Mouse (Mus musculus) layer of hippocampus, adult 18-20 months (tissue): ENCODE results near the gene Arl3. TPM values are rescaled to one million over a fixed set of nuclear protein-coding genes. Genes with fewer than 3 reads are reported as not detected.
A peak's percentile ranks its signal among the peaks of the same experiment; 100 is the strongest.

Experiments used
- DNase-seq, 2 experiments: peaks; one replicate each; pipeline ENCODE4 v3.0.0; 2022; ENCODE audit warnings: low spot score in 2 of 2
- long read RNA-seq: library from polyadenylated mRNA; stranded (forward); transcript quantifications from one replicate; pipeline ENCODE4 v2.0.0, GENCODE M21; 2021
- total RNA-seq, 2 experiments: library from RNA; stranded (reverse); gene quantifications; 2 replicates each; pipeline ENCODE4 v1.2.3; 2021

Gene Arl3
- 100 to 1,000 TPM; 127 to 132 TPM for total RNA-seq
- long read RNA-seq, transcript Arl3-201 (6 exons, 843 nt) = major isoform, 15 of 25 reads
- long read RNA-seq, partial matches to known transcripts = 2 of 25 reads
- long read RNA-seq, other reads (novel, unspliced or antisense) = 8 of 25 reads

DNA sequence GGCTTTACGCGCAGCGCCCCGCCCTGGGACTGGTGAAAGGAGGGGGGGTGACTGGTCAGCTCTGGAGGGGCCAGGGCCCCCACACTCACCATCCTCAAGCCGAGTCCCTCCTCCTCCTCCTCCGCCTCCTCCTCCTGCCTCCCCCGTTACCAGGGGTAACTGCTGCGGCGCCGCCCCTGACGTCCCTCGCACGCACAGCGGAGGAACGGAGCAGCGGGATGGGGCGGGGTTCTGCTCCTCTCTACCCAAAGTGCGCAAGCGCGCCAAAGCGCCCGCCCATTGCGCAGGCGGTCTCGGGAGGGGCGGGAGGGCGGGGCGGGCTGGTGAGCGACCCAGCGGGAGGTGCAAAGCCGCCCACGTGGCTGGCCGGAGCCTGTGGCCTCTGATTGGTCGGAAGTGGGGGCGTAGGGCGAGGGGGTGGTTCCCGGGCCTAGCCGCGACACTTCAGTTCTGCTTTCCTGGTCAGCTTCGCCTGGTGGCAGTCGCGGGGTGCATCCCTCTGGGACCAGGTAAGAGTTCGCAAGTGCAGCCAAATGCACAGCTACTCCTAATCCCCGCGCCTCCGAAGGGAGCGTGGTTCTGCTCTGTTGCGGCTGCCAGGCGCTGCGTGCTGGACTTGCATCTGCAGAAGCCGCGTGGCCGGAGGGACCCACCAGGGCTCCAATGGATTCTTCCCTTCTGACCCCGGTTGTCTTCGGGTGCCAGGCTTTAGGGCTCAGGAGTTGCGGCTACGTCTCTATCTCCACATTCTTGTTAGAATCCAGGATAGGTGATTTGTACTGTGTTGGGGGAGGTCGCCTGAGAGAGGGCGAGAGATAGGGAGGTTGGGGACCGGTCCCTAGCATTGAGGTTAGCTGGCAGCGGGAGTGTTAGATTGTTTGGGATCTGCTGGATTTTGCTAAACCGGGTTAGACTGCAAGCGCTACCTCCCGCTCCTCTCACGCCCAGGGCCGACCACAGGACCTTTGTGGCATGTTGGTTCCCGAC lies at the start of gene Arl3, which contains the start of gene Sfxn2:
TSS of gene Arl3 (minus strand) at position 248 of the 987 bp plus-strand sequence.
TSS of gene Sfxn2 (plus strand) at position 415 of the 987 bp plus-strand sequence.
- peak; percentile 92 to 95 for DNase-seq

DNA sequence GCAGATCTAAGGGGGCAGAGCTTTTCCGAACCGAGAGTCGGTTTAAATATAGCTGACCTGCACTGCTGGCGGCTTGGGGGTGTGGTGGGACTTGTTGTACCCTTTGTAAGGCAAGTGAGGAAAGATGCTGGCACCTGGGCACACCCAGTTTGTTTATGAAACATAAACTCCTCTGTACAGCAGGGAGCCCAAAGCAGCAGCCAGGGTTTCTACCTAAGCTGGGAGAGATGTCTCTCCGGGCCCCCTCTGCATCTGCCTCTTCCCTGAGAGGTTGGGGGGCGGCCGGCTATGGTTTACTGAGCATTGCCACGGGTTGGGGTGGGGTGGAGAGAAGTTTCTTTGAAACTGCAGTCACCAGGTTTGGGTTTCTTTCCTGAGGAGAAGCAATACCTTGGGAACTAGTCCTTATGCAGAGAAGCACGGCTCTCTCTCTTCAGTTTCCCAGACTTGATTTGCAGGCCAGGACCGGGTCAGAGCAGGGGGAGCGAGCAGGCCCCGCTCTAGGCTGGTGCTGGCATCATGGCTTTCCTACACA lies 49.7 kb upstream of the Arl3 start:
- no peak for DNase-seq

DNA sequence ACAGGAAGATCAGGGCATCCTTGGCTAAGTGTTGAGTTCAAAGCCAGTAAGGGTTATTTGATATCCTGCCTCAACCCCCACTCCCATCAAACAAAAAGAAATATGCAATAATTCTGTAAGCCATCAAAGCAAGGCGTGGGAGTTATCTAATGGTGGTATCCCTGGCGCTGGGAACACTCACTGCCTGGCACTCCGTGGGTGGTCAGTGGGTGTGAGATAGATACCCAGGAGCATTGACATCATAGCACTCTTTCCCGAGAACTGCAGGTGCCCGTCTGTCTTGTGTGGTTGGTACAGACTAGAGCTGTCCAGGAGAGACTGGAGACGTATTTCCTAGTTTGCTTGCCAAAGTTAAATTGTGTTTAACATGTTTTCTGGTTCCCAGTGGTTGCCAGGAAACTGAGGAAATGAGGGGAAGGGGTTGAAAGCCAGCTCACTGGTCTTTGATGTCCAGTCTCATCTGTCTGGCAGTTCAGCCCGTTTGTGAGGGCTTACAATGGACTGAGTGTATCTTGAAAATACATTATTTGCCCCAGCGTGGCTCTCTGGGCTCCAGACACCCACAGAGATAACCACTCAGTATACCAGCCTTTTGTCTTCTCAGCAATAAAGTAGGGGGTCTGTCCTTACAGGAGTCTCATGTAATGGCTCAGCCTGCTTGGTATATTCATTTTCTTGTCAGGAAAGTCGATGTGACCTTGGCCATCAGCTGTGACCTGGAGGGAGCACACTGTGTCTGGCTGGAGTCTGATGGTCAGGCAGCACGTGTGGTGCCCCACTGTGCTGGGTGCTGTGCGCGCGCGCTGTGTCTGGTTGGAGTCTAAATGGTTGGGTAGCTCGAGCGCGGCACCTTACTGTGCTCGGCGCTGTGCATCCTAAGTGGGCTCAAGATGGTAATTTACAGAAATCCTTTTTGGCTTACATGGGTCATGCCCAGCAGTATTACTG lies 48.5 kb upstream of the Arl3 start:
- peak; percentile 28 to 61 for DNase-seq

DNA sequence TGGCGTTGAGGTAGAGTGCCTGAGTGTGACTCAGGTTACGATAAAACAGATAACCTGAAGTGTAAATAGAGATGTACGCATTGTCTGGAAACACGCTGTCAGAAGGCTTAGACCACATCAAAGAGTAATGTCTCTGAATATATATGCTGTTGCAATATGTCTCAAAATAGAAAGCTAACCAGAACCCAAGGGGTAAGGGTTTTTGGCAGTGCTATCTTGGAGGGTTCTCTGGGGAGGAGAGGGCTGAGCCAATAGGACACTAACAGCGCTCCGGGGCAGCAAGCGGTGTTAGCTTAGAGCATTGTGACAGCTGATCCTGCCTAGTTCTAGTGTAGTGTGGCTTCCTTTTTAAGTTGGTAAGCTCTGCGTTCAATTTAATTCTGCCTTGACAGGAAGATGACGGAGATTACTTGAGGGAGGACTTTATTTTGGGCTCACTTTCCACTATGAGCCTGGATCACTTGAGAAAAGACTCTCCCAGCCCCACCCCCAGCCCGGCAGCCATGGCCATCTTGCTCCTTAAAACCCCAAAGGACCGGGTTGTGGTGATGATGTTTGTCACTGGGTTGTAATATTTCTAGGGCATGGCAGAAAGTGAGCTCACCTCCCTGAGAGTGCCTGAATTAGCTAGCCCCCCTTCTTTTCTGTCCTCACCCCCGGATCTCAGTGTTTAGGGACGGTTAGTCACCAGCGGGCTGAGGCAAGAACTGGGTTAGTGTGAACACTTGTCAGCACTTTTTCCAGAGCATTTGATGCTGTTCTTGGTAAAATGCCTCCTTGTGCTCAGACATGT lies 47.2 kb upstream of the Arl3 start:
- DNase-seq = no peak

DNA sequence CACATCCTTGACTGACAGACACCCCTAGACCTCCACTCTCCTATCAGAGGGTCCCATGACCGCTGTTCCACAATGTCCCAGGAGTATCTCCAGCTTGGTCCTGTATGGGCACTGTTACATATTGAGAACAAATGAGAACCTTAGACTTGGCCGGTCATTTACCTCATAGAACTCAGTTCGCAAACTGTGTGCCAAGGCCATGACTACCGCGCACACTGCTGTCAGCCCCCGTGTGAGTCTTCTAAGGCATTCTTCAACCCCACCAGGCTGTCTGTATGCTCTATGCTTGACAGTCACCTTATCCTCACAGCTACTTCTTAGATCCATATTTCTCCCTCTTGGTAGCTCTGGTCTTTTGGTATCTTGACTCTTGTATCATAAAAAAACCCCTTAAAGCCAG lies 46.5 kb upstream of the Arl3 start:
- DNase-seq = no peak

DNA sequence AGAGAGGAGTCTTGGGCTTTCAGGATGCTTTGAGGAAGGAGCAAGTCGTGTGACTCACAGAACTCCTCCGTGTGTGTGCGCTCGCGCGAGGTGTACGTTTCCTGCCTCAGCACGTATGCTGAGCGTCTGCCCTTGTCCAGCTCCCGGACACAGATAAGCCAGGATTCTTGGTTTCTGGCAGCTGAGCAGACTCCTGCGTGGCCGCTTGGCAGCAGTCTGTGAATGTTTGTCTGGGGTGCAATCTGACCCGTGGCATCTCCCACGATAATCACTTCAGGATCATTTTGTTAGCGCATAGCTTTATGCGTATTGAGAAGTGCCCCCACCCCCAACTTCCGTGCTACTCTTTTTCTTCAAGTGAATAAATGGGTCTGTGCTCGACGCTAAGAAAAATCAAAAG lies 46.0 kb upstream of the Arl3 start:
- DNase-seq = no peak

DNA sequence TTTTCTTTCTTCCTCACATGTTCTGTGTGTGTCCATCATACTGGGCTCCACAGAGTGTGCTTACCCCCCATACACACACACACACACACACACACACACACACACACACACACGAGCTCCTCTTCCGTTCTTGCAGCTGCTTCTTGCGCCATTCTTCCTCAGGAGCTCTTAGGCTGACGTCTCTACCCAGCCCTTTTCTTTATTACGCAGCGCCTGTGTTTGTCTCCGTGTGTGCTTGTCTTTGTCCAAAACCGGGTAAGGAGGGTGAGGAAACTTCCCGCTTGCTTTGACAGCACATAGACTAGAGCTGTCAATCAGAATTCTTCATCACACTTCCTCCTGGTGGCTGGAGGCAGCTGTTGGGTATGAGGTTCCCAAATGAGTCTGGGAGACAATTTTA lies 45.3 kb upstream of the Arl3 start:
- DNase-seq = no peak

DNA sequence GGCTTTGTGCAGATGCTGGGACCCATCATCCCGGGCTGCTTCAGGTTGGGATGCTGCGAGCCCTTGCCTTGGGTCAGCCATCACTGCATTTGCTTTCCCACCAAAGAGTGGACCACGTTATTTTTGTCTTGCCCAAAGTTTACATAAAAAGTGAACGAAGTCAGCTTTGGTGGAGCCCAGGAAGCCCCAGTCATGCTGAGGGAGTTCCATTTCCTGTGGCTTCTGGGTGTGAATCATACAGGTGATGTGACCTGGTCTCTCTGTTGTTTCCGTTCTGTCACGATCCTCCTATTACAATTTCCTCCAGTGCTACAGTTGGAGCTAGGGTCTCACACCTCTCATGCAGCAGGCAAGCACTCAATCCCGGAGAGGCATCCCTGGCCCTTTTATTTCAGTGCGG lies 44.4 kb upstream of the Arl3 start:
- no peak for DNase-seq

DNA sequence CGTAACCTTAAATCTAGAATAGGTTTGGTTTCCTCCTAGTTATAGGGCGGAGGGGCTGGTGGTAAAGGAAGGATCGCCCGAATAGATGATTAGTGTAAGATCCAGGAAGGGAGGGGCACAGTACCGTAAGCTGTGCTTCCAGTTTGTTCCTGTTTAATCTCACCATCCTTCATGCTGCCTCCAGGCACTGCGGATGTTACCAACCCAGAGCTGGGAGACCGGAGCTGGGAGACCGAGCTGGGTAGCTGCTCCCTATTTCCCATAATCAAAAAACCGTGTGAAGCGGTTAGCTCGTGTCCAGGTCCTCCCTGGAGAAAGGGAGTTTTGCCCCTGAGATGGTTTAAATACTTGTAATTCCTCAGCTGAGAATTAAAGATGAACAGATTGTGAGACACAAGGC lies 43.4 kb upstream of the Arl3 start:
- no peak for DNase-seq

DNA sequence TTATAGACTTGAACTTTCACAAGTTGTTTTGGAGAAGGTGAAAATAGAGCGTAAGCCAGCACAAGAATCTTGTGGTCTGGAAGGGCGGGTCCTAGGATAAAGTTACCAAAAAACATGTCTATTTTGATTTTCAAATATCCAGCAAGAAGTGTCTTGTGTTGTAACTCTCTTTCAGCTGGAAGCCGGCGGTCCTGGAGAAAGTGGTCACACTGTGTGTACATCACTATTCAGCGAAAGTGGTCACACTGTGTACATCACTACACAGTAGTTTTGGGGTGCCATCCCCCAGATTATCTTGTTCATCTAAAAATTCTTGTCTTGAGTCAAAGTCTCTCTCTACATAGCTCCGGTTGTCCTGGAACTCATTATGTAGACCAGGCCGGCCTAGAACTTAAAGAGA lies 35.2 kb upstream of the Arl3 start:
- no peak for DNase-seq

DNA sequence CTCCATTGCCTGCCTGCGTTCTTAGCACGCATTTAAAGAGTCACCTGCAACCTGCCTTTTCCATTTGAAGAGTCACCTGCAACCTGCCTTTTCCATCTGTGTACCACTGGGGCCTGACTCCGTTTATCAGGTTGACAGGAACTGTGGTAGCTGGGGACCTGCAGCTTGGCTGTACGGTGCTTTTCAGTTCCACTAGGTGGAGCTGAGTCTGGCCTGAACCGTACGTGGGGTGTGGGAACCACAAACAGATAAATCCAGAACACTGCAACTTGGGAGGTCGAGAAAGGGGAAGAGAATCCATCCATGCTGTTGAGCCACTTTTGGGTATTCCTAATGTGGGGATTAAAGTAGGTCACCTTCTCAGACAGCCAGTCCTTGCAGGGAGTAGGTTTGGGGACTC lies 34.4 kb upstream of the Arl3 start:
- DNase-seq = peak in 1 of 2 experiments; percentile 46

DNA sequence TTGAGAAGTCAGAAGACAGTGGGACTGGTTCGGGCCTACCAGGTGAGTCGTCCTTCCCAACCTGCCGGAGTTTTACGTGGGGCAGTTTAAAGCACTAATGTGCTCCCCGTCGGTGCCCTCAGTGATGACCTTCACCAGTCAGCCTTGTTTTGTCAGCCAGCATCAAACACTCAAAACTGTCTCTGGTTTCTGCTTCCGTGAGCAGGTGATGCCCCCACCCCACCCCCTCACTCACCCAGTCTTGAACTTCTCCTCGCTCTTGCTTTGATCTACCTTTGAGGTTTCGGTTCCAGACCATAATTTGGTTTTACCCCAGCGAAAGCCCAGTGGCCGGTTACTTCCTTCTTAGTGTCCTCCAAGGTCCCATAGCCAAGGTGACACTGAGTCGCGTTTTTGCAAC lies 33.7 kb upstream of the Arl3 start:
- no peak for DNase-seq

DNA sequence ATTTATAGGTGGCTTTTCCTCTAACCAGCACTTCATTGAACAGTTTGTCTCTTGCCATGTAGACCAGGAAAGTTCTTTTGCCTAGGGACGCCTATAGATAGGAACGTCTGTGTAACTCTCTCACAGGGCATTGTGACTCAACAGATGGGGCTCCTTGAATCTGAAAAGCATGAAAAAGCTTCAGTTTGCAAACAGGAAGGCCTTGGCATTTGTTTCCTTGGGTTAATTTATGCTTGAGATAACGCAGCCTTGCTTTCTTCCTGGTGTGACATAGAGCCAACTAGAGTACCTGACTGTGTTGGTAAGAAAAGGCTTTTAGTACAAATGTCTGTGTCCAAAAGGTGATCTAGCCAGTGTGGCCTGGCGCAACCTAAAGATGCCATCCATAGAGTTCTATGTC lies 29.4 kb upstream of the Arl3 start:
- DNase-seq = no peak

DNA sequence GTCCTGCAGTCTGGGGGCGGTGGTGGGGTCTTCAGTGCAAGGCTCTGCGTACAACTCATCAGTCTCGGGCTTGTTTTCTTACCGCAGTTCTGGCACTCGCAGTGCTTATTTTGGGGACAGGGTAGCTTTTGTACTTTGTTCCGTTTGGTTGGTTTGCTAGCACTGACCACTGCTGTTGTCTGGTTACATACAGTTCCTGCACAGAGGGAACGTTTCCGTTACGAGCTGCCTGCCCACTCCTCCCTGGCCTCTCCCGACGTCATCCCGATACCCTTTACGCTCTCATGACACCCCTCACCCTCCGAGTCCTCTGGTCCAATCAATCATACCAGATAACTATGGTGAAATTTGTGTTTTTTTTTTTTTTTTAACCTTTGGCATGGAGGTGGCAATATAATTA lies 28.5 kb upstream of the Arl3 start:
- no peak for DNase-seq

DNA sequence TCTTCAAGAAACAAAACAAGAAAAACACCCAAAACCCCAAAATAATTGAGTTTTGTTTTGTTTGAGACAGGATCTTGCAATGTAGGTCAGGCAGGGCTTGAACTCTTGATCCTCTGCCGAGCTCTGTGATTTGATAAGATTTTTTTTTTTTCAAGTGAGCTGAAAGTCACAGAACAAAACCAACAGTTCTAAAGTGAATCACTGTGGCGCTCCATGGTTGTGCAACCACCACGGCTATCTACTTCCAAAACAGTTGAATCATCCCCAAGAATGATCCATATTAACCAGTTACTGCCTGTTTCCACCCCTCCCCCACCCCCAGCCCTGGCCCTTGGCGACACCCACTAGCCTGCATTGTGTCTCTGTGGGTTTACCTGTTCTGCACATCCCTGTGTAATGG lies 27.4 kb upstream of the Arl3 start:
- DNase-seq = no peak

DNA sequence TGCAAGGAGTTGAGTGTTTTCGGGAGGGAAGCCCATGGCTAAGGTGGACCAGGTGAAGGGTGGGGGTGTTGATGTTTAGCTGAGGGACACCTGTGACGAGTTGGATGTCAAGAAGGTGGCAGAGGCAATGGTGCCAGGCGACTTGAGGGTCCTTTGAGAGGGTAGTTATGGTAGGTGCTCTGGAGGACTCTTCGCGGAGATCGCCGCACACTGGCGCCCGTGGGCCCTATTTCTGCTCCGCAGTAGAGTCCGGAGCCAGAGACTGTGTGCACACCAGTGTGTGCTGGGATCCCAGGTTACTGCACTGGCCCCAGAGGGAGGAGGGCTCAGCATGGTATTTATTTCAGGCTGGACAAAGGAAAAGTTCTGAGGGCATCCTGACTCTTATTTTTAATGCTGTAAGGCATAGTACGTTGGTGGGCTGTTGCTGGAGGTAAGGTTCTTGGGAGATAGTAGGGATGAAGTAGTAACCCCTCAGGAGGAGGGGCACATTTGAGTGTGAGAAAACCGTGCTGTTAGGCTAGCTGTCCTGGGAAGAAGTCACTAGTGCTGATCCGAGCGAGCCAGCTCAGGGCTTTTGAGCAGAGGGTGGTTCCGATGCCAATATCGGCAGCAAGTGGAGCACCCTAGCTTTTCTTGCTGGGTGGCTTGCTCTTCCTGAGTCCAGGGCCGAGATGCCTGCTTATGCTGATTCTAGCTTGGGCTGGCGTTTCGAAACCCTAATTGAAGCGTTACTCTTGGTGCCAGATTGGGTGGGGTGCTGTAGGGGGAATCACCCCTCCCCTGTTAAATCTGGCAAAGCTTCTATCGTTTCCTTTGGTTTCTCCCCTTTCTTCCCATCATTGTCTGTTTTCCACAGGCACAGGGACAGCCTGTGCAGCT lies 26.6 kb upstream of the Arl3 start:
- peak; percentile 7 to 30 for DNase-seq

DNA sequence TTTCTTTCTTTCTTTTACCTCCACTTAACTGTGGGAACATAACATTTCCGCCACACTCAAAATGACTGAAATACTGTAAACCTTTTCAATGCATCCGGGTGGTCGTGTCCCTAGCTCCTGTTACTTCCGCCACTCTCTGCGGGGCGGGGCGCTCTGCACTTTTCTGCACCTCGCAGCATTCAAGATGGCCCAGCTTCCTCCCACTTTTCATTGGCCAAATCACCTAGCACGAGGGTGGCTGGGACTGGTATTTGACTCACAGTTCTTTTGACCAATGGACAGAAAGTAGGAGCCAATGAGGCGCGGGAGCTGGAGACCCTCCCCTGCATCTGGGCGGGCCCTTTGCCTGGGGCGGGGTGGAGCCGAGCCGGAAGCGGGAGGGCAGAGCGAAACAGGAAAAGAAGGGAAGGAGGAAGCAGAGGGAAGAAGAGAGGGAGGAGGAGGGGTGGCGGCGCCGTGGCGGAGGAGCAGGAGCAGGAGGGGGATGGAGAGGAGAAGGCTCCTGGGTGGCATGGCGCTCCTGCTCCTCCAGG lies 25.8 kb upstream of the Arl3 start, which contains the start of gene Wbp1l:
TSS of gene Wbp1l (plus strand) at position 365 of the 533 bp plus-strand sequence.
- DNase-seq = peak; percentile 98 to 99

DNA sequence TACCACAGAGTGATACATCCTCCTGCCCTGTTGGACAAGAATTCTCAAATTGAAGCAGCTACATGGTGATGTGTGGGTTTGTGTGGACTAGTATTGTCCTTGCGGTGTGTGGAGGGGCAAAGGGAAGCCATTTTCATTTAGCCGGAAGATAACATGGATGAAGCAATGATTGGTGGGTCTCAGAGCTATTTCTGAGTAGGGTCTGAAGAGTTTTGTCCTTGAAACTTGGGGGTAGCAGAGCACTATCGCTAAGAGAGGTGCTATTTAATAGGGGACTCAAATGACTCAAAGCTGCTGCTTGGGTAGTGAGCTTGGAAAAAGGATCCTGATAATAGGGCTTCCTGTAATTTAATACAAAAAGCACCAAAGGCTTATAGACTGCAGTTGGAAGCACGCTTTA lies 25.2 kb upstream of the Arl3 start:
- no peak for DNase-seq
